Mouse (Mus musculus): ENCODE data around the gene Churc1. TPM values are rescaled to one million over a fixed set of nuclear protein-coding genes. Genes with fewer than 3 reads are reported as not detected.

Gene Churc1
- total RNA-seq (2014; fragmentation: Nextera tagmentation) (73.3 and 90.6 TPM in 2 replicates), total RNA-seq (2017) (40.6 and 62.0 TPM in 2 replicates)

DNA sequence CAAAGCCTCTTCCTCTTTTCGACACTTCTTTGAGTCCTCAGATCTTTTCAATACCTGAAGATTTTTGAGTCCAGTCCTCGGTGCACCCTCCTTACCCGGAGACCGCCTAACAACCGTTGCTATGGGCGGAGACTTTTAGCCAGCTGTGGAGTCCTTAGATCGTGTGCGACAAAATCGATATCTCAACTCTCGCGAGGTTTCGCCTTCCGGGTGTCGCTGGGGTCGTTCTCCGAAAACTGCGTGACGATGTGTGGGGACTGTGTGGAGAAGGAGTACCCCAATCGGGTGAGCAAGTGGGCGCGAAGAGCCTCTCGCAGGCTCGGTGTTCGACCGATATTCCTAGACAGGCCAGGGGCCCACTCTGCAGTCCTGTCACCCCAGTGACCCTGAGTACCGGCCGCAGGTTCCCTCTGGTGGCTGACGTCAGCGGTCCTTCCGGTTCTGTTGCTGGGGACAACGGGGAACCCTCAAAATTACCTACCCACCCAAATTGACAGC lies at the start of gene Churc1, which contains the start of gene Fntb:
Gene Churc1, plus strand, starts transcription at position 185 of the 498 bp plus-strand sequence.
Gene Fntb, plus strand, starts transcription at position 236 of the 498 bp plus-strand sequence.
- ATAC-seq (replicated peaks; ENCODE audit: poor library complexity, severe bottlenecking), result peak; percentile 98

GRCm38 (mm10) chr12:76718384-76718783 lies 47.0 kb upstream of the Churc1 start:
- no peak for ATAC-seq (replicated peaks; ENCODE audit: poor library complexity, severe bottlenecking)

GRCm38 (mm10) chr12:76720572-76720971 lies 44.8 kb upstream of the Churc1 start:
- no peak for ATAC-seq (replicated peaks; ENCODE audit: poor library complexity, severe bottlenecking)

DNA sequence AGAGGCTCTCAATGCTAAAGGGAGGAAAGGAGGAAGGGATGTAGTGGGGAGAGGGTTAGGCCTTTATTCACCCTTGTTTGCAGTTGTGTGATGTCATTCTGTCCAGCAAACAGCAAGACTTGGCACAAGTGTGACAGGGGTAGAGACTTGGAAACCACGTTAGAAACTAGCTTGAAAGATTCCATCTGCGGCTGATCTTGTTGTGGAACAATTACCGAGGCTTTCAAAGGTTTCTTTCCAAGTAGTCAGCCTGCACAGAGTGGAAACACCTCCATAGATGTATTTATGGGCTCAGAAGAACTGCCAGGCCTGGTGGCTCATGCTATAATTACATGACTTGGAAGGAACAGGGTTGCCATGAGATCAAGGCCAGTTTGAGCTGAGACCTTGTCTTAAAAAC lies 43.3 kb upstream of the Churc1 start:
- ATAC-seq (replicated peaks; ENCODE audit: poor library complexity, severe bottlenecking), result no peak

DNA sequence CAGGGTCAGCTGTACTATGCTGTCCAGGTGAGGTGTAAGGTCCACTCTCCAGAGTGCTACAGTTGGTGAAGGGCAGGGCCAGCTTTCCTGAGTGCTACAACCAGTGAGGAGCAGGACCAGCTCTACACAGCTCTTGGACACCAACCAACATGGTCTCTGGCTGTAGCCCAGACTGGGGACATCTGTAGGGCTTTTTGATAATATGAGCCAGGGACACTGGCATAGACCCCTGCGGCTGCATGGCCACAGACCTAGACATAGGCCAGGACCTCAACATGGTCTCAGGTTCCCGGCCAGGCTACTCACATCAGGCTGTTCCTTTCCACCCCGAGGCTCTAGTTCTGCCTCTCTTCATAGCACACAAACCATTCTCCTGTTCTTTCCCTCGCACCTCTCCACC lies 37.4 kb upstream of the Churc1 start:
- no peak for ATAC-seq (replicated peaks; ENCODE audit: poor library complexity, severe bottlenecking)

- ATAC-seq (replicated peaks; ENCODE audit: poor library complexity, severe bottlenecking), result no peak
Observed at GRCm38 (mm10) chr12:76750866-76751459, 14.4 kb upstream of the Churc1 start.

DNA sequence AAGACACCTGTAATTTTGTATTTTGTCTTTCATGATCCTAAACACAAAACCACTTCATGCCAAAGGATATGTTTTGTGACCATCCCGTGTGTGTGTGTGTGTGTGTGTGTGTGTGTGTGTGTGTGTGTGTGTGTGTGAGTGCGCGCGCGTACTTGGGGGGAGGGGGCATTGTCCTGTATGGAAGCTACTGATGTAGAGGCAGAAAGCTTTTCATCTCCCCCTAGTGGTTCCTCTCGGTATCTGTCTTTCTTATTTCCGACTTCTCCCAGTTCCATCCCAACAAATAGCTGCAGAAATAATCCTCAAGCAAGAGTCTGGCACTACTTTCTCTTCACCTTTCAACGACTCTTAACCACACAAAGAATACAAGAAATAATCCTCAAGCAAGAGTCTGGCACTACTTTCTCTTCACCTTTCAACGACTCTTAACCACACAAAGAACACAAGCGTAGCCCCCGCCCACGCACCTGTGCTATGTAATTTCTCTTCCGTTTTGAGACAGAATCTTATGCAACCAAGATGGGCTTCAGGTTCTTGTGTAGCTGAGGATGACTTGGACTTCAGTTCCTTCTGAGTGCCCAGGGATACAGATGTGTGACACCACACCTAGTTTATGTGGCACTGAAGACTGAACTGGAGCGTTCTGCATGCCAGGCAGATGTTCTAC lies 12.6 kb upstream of the Churc1 start:
- peak; percentile 56 for ATAC-seq (replicated peaks; ENCODE audit: poor library complexity, severe bottlenecking)

- ATAC-seq (replicated peaks; ENCODE audit: poor library complexity, severe bottlenecking), result 0 out of 2 replicates have a peak, but pooled peaks have one; percentile 2
Observed at GRCm38 (mm10) chr12:76765901-76766630, 728 bp downstream of the Churc1 start.

DNA sequence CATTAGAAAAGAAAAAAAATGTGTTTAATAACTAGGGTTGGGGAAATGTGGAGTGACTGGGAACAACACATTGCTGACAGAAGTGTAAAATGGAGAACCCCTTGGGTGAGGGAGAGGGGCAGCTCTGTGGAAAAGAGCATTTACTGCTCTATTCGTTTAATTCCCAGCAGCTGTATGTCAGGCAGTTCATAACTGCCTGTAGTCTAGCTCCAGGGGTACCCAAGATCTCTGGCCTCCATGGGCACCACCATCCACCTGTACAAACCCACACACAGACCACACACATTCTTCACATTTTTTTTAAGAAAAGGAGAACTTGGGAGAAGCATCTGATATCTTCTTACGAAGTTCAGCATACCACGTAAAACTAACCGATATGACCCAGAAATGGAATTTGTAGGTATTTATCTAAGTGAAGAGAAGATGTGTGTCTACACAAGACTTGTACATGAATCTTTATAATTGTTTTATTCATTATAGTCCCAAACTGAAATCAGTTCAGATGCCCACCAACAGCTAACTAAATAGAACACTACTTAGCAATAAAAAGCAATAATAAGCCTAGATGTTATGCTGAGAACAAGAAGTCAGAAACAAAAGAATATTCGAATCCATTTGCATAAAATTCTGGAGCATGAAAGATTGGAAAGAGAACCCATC lies 5.6 kb downstream of the Churc1 start:
- no peak for ATAC-seq (replicated peaks; ENCODE audit: poor library complexity, severe bottlenecking)

- no peak for ATAC-seq (replicated peaks; ENCODE audit: poor library complexity, severe bottlenecking)
Observed at GRCm38 (mm10) chr12:76771540-76771939, 6.2 kb downstream of the Churc1 start.

DNA sequence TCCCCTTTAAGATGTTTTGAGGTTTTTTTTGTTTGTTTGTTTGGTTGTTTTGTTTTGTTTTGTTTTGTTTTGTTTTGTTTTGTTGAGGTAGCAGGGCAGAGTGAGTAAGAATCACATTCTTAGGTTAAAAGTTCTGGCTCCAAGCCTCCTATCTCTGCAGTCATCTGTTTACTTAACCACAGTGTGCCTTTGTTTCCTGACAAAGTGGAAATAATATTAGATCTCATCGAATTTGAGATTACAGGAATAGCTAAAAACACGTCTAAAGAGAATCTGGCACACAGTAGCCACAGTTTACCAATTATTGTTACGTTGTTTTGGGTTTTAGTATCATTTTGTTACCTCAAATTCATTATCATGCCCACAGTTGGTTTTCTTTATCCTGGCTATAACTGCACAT lies 9.3 kb downstream of the Churc1 start:
- ATAC-seq (replicated peaks; ENCODE audit: poor library complexity, severe bottlenecking), result no peak

DNA sequence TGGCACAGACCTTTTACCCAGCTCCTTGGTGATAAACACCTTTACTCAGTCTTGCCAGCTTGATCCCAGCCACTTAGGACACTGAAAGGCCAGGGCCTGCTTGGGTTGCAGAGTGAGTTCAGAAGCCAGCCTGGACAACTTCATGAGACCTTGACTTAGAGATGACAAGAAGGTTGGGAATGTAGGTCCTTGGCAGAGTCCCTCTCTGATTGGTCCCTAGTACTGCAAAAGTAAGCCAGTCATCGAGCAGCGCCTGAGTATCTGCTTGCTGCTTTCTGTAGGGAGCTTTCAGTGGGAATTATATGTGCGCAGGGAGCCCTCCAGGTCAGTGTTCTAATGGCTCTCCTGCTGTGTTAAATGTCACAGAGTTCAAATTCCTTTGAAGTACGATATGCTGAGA lies 9.8 kb downstream of the Churc1 start:
- ATAC-seq (replicated peaks; ENCODE audit: poor library complexity, severe bottlenecking), result no peak

- ATAC-seq (replicated peaks; ENCODE audit: poor library complexity, severe bottlenecking), result no peak
Observed at GRCm38 (mm10) chr12:76776898-76777297, 11.6 kb downstream of the Churc1 start.

GRCm38 (mm10) chr12:76777845-76778244 lies 12.5 kb downstream of the Churc1 start:
- no peak for ATAC-seq (replicated peaks; ENCODE audit: poor library complexity, severe bottlenecking)

- no peak for ATAC-seq (replicated peaks; ENCODE audit: poor library complexity, severe bottlenecking)
Observed at GRCm38 (mm10) chr12:76778305-76779083, 13.2 kb downstream of the Churc1 start.

- no peak for ATAC-seq (replicated peaks; ENCODE audit: poor library complexity, severe bottlenecking)
Observed at GRCm38 (mm10) chr12:76779951-76780350, 14.6 kb downstream of the Churc1 start.

DNA sequence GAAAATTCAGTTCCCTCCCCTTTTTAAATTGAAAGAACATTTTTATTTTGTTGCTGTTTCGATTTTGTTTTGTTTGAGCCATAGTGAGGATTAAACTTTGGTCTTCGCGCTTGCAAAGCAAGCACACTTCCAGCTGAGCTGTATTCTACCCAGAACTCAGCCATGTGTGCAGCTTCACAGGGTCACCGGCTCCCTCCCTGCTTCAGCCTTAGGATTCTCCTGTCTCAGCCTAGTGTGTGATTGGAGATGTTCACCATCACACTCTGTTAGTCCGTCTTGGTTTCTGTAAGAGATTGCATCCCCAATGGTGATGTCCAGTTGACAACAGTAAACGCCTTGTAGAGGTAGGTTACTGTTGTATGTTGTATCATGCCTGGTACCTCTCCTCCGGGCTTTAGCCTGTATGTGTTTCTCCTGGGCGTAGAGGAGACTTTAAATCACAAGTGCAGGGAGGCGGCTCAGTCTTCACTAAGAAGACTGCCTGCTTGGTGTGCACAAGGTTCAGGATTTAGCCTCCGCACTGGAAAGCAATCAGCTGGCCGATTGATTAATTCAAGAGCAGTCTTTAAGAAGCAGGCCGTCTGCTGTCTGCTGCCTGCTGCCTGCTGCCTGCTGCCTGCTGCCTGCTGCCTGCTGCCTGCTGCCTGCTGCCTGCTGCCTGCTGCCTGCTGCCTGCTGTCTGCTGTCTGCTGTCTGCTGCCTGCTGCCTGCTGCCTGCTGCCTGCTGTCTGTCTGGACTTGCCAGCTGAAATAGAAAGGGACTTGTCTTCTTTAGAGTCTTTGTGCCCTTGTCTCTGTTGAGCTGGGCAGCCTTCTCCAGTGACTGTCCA lies 15.5 kb downstream of the Churc1 start:
- no peak for ATAC-seq (replicated peaks; ENCODE audit: poor library complexity, severe bottlenecking)

- ATAC-seq (replicated peaks; ENCODE audit: poor library complexity, severe bottlenecking), result no peak
Observed at GRCm38 (mm10) chr12:76784056-76784619, 18.8 kb downstream of the Churc1 start.
